Mouse (Mus musculus) spleen, postnatal 14 days (tissue): Measurements from ENCODE around the gene Per1.
"Not testable (repeated sequence)": the region's sequence is repeated elsewhere in the genome, so short reads cannot be mapped to it uniquely, and the experiment has no call there.

Source experiments
- DNase-seq, 2 experiments: peaks; one replicate each; pipeline ENCODE4 v3.0.0; 2021 to 2022; ENCODE audit warnings: low spot score in 2 of 2

The Per1 gene

GRCm38 (mm10) chr11:69080855-69081222, 14.2 kb upstream of the Per1 start:
- no peak for DNase-seq

- DNase-seq: no peak
Observed at GRCm38 (mm10) chr11:69081613-69082012, 13.4 kb upstream of the Per1 start.

GRCm38 (mm10) chr11:69085608-69086007, 9.4 kb upstream of the Per1 start:
- no peak for DNase-seq

GRCm38 (mm10) chr11:69086390-69086789, 8.6 kb upstream of the Per1 start:
- no peak for DNase-seq

GRCm38 (mm10) chr11:69087082-69087481, 7.9 kb upstream of the Per1 start:
- no peak for DNase-seq

- no peak for DNase-seq
Observed at GRCm38 (mm10) chr11:69087597-69087996, 7.4 kb upstream of the Per1 start.

- peak; percentile 71 to 87 for DNase-seq
Observed at GRCm38 (mm10) chr11:69088103-69088855, 6.7 kb upstream of the Per1 start, which contains the start of gene Vamp2. TSS of gene Vamp2 (plus strand) at chr11:69088490.

GRCm38 (mm10) chr11:69088856-69089615, 6.0 kb upstream of the Per1 start:
- no peak for DNase-seq

GRCm38 (mm10) chr11:69089616-69090290, 5.3 kb upstream of the Per1 start:
- no peak for DNase-seq

GRCm38 (mm10) chr11:69090367-69090766, 4.7 kb upstream of the Per1 start:
- no peak for DNase-seq

- DNase-seq: no peak
Observed at GRCm38 (mm10) chr11:69091566-69092385, 3.2 kb upstream of the Per1 start.

GRCm38 (mm10) chr11:69092386-69092751, 2.6 kb upstream of the Per1 start:
- peak; percentile 83 to 93 for DNase-seq

- DNase-seq: no peak
Observed at GRCm38 (mm10) chr11:69092871-69093270, 2.1 kb upstream of the Per1 start.

GRCm38 (mm10) chr11:69093856-69094255, 1.2 kb upstream of the Per1 start:
- not testable (repeated sequence) for DNase-seq

GRCm38 (mm10) chr11:69095511-69096231, 654 bp downstream of the Per1 start:
- no peak for DNase-seq

- no peak for DNase-seq
Observed at GRCm38 (mm10) chr11:69096360-69096986, 1.5 kb downstream of the Per1 start.

- peak; percentile 92 to 94 for DNase-seq
Observed at GRCm38 (mm10) chr11:69096987-69097900, 2.2 kb downstream of the Per1 start.

GRCm38 (mm10) chr11:69098039-69098761, 3.2 kb downstream of the Per1 start:
- DNase-seq: no peak

- peak; percentile 91 to 93 for DNase-seq
Observed at GRCm38 (mm10) chr11:69098762-69099091, 3.7 kb downstream of the Per1 start.
